Mouse (Mus musculus) heart, postnatal 0 days (tissue): ENCODE measurements around the gene Itga8. TPM values are rescaled to one million over a fixed set of nuclear protein-coding genes. Genes with fewer than 3 reads are reported as not detected.

Source experiments
- ATAC-seq: fragments of 200-750 bp; cut with Nextera tagmentation; 2 replicates; pipeline ENCODE4 v1.8.0; 2017; ENCODE audit warnings: low read depth, moderate number of reproducible peaks, moderate library complexity; ENCODE audit not compliant: insufficient read depth
- DNase-seq: peaks from one replicate; pipeline ENCODE4 v3.0.0-alpha.2; 2016; ENCODE audit warnings: low spot score
- H3K27ac ChIP-seq: fragments of 300-500 bp; sonication (generic); 2 replicates; pipeline ENCODE4 v1.5.1; 2014; ENCODE audit warnings: low read depth, mild to moderate bottlenecking
- H3K27me3 ChIP-seq: fragments of 300-500 bp; sonication (generic); 2 replicates; pipeline ENCODE4 v1.6.1; 2014; ENCODE audit warnings: low read length, mixed read lengths; ENCODE audit not compliant: control insufficient read depth, insufficient read depth
- H3K36me3 ChIP-seq: fragments of 300-500 bp; sonication (generic); replicated peaks from 2 replicates; pipeline ENCODE4 v1.6.1; 2014; ENCODE audit warnings: low read length, mixed read lengths; ENCODE audit not compliant: control insufficient read depth, insufficient read depth
- H3K4me1 ChIP-seq: fragments of 300-500 bp; sonication (generic); 2 replicates; pipeline ENCODE4 v1.6.1; 2014; ENCODE audit warnings: antibody characterized with exemption; ENCODE audit not compliant: control insufficient read depth, insufficient read depth
- H3K4me2 ChIP-seq: fragments of 300-500 bp; sonication (generic); 2 replicates; pipeline ENCODE4 v1.6.1; 2014; ENCODE audit warnings: low read depth, mild to moderate bottlenecking, low read length, moderate library complexity
- H3K4me3 ChIP-seq: fragments of 300-500 bp; sonication (generic); 2 replicates; pipeline ENCODE4 v1.5.1; 2014; ENCODE audit warnings: low read depth, low read length
- H3K9ac ChIP-seq: fragments of 300-500 bp; sonication (generic); replicated peaks from 2 replicates; pipeline ENCODE4 v1.6.1; 2014; ENCODE audit warnings: low read depth, low read length, mixed read lengths
- H3K9me3 ChIP-seq: fragments of 300-500 bp; sonication (generic); replicated peaks from 2 replicates; pipeline ENCODE4 v1.6.1; 2016; ENCODE audit warnings: low read length; ENCODE audit not compliant: control insufficient read depth
- CTCF ChIP-seq: IDR thresholded peaks from 2 replicates; pipeline ENCODE4 v1.5.1; 2016; ENCODE audit warnings: antibody characterized with exemption, control low read depth, low read depth
- EP300 ChIP-seq: IDR thresholded peaks from 2 replicates; pipeline ENCODE4 v1.6.1; 2016; ENCODE audit warnings: antibody characterized with exemption, low read depth
- WGBS: fragments of 180-500 bp; shearing (Covaris S2); extraction: QIAGEN DNeasy Blood & Tissue Kit; methylation state at CpG from one replicate; pipeline ENCODE4 v1.1.7; 2014; 5-methylcytosine and 5-hydroxymethylcytosine counted together
- polyA plus RNA-seq: library from polyadenylated mRNA; unstranded; fragments of >200 nt; fragmentation: Nextera tagmentation; extraction: Ambion mirVana; gene quantifications from 2 replicates; pipeline ENCODE4 v1.2.1, GENCODE M21; 2015
- total RNA-seq: library from RNA; depleted of rRNA; stranded (reverse); fragments of >200 nt; gene quantifications from 2 replicates; pipeline ENCODE4 v1.2.3, GENCODE M21; 2014; ENCODE audit warnings: low replicate concordance

Itga8 gene
- total and polyA plus RNA-seq, 2 experiments from 2014 or later = 5.6 to 15.0 TPM

GRCm38 (mm10) chr2:12147902-12148301 is 153.8 kb downstream of the Itga8 start:
- DNase-seq = no peak
- no peaks in the 10 kb centered on the region for H3K9me3 ChIP-seq

GRCm38 (mm10) chr2:12146612-12147011 is 155.1 kb downstream of the Itga8 start:
- no peak overlapping the region for H3K9ac ChIP-seq
- WGBS = 44% methylated on average over 2 of the region's 2 CpGs
- no peak overlapping the region for H3K4me2 ChIP-seq
- H3K27me3 ChIP-seq = no peaks in the 10 kb centered on the region
- H3K4me3 ChIP-seq = no peak overlapping the region
- no peaks in the 10 kb centered on the region for H3K9me3 ChIP-seq
- H3K36me3 ChIP-seq = no peaks in the 10 kb centered on the region
- no peak for TF ChIP-seq EP300
- no peak for TF ChIP-seq CTCF
- H3K4me1 ChIP-seq = no peaks in the 10 kb centered on the region
- no peak for ATAC-seq
- H3K27ac ChIP-seq = no peak overlapping the region
- DNase-seq = no peak

More at GRCm38 (mm10) chr2:12147902-12148301, 153.8 kb downstream of the Itga8 start:
- ATAC-seq = no peak
- H3K4me2 ChIP-seq = no peak overlapping the region
- H3K4me1 ChIP-seq = no peaks in the 10 kb centered on the region
- 60% methylated on average over 2 of the region's 2 CpGs for WGBS
- TF ChIP-seq CTCF = no peak
- no peak for TF ChIP-seq EP300
- no peak overlapping the region for H3K27ac ChIP-seq
- no peak overlapping the region for H3K9ac ChIP-seq
- H3K36me3 ChIP-seq = no peaks in the 10 kb centered on the region
- H3K27me3 ChIP-seq = no peaks in the 10 kb centered on the region
- H3K4me3 ChIP-seq = no peak overlapping the region

- DNase-seq = no peak
- Histone ChIP-seq H3K9me3 (no peaks in the 10 kb centered on the region), H3K4me3 (no peak overlapping the region), H3K27ac (no peak overlapping the region), H3K36me3 (no peaks in the 10 kb centered on the region), H3K9ac (no peak overlapping the region), H3K4me2 (no peak overlapping the region), H3K27me3 (no peaks in the 10 kb centered on the region), H3K4me1 (no peaks in the 10 kb centered on the region)
- WGBS = 68% methylated on average over 5 of the region's 5 CpGs
- TF ChIP-seq EP300 (no peak), CTCF (no peak)
- ATAC-seq = no peak
These were observed 162.9 kb downstream of the Itga8 start for GRCm38 (mm10) chr2:12138765-12139368.

- no peaks in the 10 kb centered on the region for H3K9me3 ChIP-seq
- H3K27me3 ChIP-seq = no peaks in the 10 kb centered on the region
- no peaks in the 10 kb centered on the region for H3K36me3 ChIP-seq
- DNase-seq (no peak), ATAC-seq (no peak)
- no peak overlapping the region for H3K27ac ChIP-seq
- no peak overlapping the region for H3K4me3 ChIP-seq
- H3K4me1 ChIP-seq = no peaks in the 10 kb centered on the region
- TF ChIP-seq CTCF (no peak), EP300 (no peak)
- H3K9ac ChIP-seq = no peak overlapping the region
- H3K4me2 ChIP-seq = no peak overlapping the region
These were observed 175.1 kb downstream of the Itga8 start for GRCm38 (mm10) chr2:12126580-12126979.

- TF ChIP-seq CTCF (no peak), EP300 (no peak)
- WGBS = 20% methylated on average over 2 of the region's 2 CpGs
- Histone ChIP-seq H3K27me3 (no peaks in the 10 kb centered on the region), H3K27ac (no peak overlapping the region), H3K4me2 (no peak overlapping the region), H3K36me3 (no peaks in the 10 kb centered on the region), H3K9ac (no peak overlapping the region), H3K9me3 (no peaks in the 10 kb centered on the region), H3K4me1 (no peaks in the 10 kb centered on the region), H3K4me3 (no peak overlapping the region)
- ATAC-seq (no peak), DNase-seq (no peak)
These were observed 186.2 kb downstream of the Itga8 start for GRCm38 (mm10) chr2:12115479-12115878.

- Histone ChIP-seq H3K9me3 (no peaks in the 10 kb centered on the region), H3K27ac (no peak overlapping the region), H3K27me3 (no peaks in the 10 kb centered on the region), H3K4me2 (no peak overlapping the region), H3K36me3 (no peaks in the 10 kb centered on the region), H3K4me3 (no peak overlapping the region), H3K4me1 (no peaks in the 10 kb centered on the region), H3K9ac (no peak overlapping the region)
- DNase-seq (no peak), ATAC-seq (no peak)
- TF ChIP-seq CTCF (no peak), EP300 (no peak)
- WGBS = 76% methylated on average over 3 of the region's 3 CpGs
These were observed 192.4 kb downstream of the Itga8 start for GRCm38 (mm10) chr2:12109306-12109705.
